Mouse (Mus musculus) intestine, embryonic 15.5 days (tissue): Measurements from ENCODE around the gene Capn12. TPM values are rescaled to one million over a fixed set of nuclear protein-coding genes. Genes with fewer than 3 reads are reported as not detected.

Experiments
- ATAC-seq: fragments of 200-750 bp; cut with Nextera tagmentation; 2 replicates; pipeline ENCODE4 v1.8.0; 2017; ENCODE audit warnings: moderate TSS enrichment, moderate library complexity
- H3K27ac ChIP-seq: fragments of 300-500 bp; sonication (generic); 2 replicates; pipeline ENCODE4 v1.5.1; 2015; ENCODE audit warnings: mild to moderate bottlenecking, inconsistent platforms
- H3K27me3 ChIP-seq: fragments of 300-500 bp; sonication (generic); replicated peaks from 2 replicates; pipeline ENCODE4 v1.6.1; 2015; ENCODE audit warnings: inconsistent platforms
- H3K36me3 ChIP-seq: fragments of 300-500 bp; sonication (generic); 2 replicates; pipeline ENCODE4 v1.6.1; 2015; ENCODE audit warnings: inconsistent platforms
- H3K4me1 ChIP-seq: fragments of 300-500 bp; sonication (generic); replicated peaks from 2 replicates; pipeline ENCODE4 v1.6.1; 2015; ENCODE audit warnings: inconsistent platforms
- H3K4me2 ChIP-seq: fragments of 300-500 bp; sonication (generic); replicated peaks from 2 replicates; pipeline ENCODE4 v1.6.1; 2015; ENCODE audit warnings: mild to moderate bottlenecking, inconsistent platforms
- H3K4me3 ChIP-seq: fragments of 300-500 bp; sonication (generic); replicated peaks from 2 replicates; pipeline ENCODE4 v1.5.1; 2015; ENCODE audit warnings: inconsistent platforms
- H3K9ac ChIP-seq: fragments of 300-500 bp; sonication (generic); 2 replicates; pipeline ENCODE4 v1.6.1; 2015; ENCODE audit warnings: inconsistent platforms
- H3K9me3 ChIP-seq: fragments of 300-500 bp; sonication (generic); 2 replicates; pipeline ENCODE4 v1.6.1; 2016; ENCODE audit warnings: inconsistent platforms
- WGBS: fragments of 180-500 bp; shearing (Covaris S2); methylation state at CpG from one replicate; pipeline ENCODE4 v1.1.7; 2015; 5-methylcytosine and 5-hydroxymethylcytosine counted together
- polyA plus RNA-seq: library from polyadenylated mRNA; unstranded; fragments of >200 nt; fragmentation: Nextera tagmentation; extraction: Ambion mirVana; gene quantifications from 2 replicates; pipeline ENCODE4 v1.2.1, GENCODE M21; 2015

Capn12 gene
- polyA plus RNA-seq, 1 experiment from 2014 or later: 0.30 TPM

DNA sequence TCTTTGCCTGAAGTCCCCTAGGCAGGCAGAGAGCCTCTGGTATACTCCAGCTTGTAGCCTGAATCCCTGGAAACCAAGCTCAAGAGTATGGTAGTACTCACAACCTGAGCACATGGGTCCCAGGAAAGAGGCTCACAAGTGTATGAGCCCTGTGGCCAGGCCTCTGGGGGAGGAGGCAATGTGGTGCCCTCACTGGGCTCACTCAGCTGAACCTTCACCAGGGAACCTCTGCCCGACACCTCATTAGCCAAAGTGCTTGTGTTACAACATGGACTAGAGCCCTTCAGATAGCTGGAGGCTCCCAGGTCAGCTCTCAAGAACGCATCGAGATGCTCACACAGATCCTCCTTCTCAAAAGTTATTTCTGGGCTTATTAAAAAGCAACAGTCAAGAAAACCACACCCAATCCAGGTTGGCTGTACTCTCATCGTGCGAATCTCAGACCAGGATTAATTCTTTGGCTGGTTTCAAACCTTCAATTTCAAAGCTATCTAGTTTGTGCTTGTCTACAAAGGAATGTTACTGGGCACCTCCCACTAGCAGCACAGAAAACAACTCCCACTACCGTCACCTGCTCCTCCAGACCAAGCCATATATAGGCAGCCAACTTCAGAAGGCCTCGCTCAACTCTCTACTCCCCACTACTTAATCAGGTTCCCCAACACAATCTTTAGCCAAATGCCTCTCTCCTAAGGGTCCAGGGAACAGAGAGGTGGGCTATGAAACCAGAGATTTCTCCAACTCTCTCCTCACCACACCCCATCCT lies 58.4 kb downstream of the Capn12 start:
- Histone ChIP-seq H3K9ac (no peak overlapping the region), H3K27ac (0 out of 2 replicates have a peak overlapping the region, but pooled peaks have one; percentile 14), H3K36me3 (peaks cover 3% of the 10 kb centered on the region; the same call in 1 of the 2 replicates), H3K4me2 (no peak overlapping the region), H3K4me3 (no peak overlapping the region), H3K9me3 (no peaks in the 10 kb centered on the region), H3K4me1 (peaks cover 66% of the 10 kb centered on the region), H3K27me3 (no peaks in the 10 kb centered on the region)
- 71% methylated on average over 7 of the region's 7 CpGs for WGBS
- no peak for ATAC-seq

- 61% methylated on average over 4 of the region's 4 CpGs for WGBS
- peaks cover 3% of the 10 kb centered on the region; the same call in 1 of the 2 replicates for H3K36me3 ChIP-seq
- peaks cover 77% of the 10 kb centered on the region for H3K4me1 ChIP-seq
- H3K9ac ChIP-seq: no peak overlapping the region
- H3K4me3 ChIP-seq: no peak overlapping the region
- peak overlapping the region; percentile 77 for H3K27ac ChIP-seq
- ATAC-seq: no peak
- no peaks in the 10 kb centered on the region for H3K27me3 ChIP-seq
- no peaks in the 10 kb centered on the region for H3K9me3 ChIP-seq
- H3K4me2 ChIP-seq: no peak overlapping the region
These were observed 59.9 kb downstream of the Capn12 start for GRCm38 (mm10) chr7:28941129-28941528.

DNA sequence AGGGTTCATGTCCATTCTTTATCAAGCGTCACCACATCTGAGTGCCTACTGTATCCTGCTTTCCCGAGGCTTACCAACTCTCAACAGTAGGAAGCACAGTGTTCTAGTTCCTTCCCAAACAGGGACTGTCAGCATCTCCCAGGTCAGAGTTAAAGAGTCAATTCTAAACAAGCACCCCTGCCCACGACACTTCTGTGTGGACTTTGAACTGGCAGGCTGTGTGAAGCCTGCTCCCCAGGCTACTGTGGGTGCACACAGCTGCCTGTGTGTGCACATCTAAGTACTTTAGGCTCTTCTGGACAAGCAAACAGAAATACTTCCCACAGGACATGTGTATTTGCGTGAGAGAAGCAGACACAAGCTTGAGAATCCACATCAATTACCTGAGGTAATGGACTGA lies 60.3 kb downstream of the Capn12 start:
- Histone ChIP-seq H3K9me3 (no peaks in the 10 kb centered on the region), H3K4me1 (peaks cover 77% of the 10 kb centered on the region), H3K9ac (no peak overlapping the region), H3K27ac (peak overlapping the region; percentile 77), H3K4me3 (no peak overlapping the region), H3K36me3 (peaks cover 3% of the 10 kb centered on the region; the same call in 1 of the 2 replicates), H3K27me3 (no peaks in the 10 kb centered on the region), H3K4me2 (no peak overlapping the region)
- no peak for ATAC-seq
- WGBS: 53% methylated on average over 4 of the region's 4 CpGs

Other genes starting within 250 kb of the Capn12 start
- gene Fbxo27, start 188.6 kb upstream of the Capn12 start, polyA plus RNA-seq: 2.9 and 3.1 TPM in 2 replicates
- 6.6 and 6.7 TPM in 2 replicates for gene Fbxo17, start 164.6 kb upstream of the Capn12 start, polyA plus RNA-seq
- 136 and 143 TPM in 2 replicates for gene Mrps12, start 139.6 kb upstream of the Capn12 start, polyA plus RNA-seq
- gene Sars2, start 139.4 kb upstream of the Capn12 start, polyA plus RNA-seq: 22.6 and 25.1 TPM in 2 replicates
- not detected in 2 replicates for gene Ccer2, start 125.2 kb upstream of the Capn12 start, polyA plus RNA-seq
- gene Sirt2, start 114.7 kb upstream of the Capn12 start, polyA plus RNA-seq: 54.9 and 60.3 TPM in 2 replicates
- 40.2 and 43.7 TPM in 2 replicates for gene Nfkbib, start 113.9 kb upstream of the Capn12 start, polyA plus RNA-seq
- 4.5 and 5.6 TPM in 2 replicates for gene Rinl, start 92.5 kb upstream of the Capn12 start, polyA plus RNA-seq
- gene Hnrnpl, start 72.9 kb upstream of the Capn12 start, polyA plus RNA-seq: 210 and 237 TPM in 2 replicates
- gene Ech1, start 56.2 kb upstream of the Capn12 start, polyA plus RNA-seq: 234 and 260 TPM in 2 replicates
- 1,462 and 1,582 TPM in 2 replicates for gene Lgals4, start 47.6 kb upstream of the Capn12 start, polyA plus RNA-seq
- 0.98 and 1.4 TPM in 2 replicates for gene Lgals7, start 17.6 kb upstream of the Capn12 start, polyA plus RNA-seq
- 340 and 361 TPM in 2 replicates for gene Actn4, start 80.9 kb downstream of the Capn12 start, polyA plus RNA-seq
- 359 and 375 TPM in 2 replicates for gene Eif3k, start 100.4 kb downstream of the Capn12 start, polyA plus RNA-seq
- gene Map4k1, start 100.6 kb downstream of the Capn12 start, polyA plus RNA-seq: 6.3 and 7.7 TPM in 2 replicates
- gene Ryr1, start 243.8 kb downstream of the Capn12 start, polyA plus RNA-seq: 0.67 and 1.00 TPM in 2 replicates